Mouse (Mus musculus) stomach, postnatal 0 days (tissue): Measurements from ENCODE around the gene Yipf1.

Source experiments
- CTCF ChIP-seq: IDR thresholded peaks from 2 replicates; pipeline ENCODE4 v1.5.1; 2016; ENCODE audit warnings: antibody characterized with exemption, low read depth, mild to moderate bottlenecking, moderate library complexity
- EP300 ChIP-seq: optimal IDR thresholded peaks from 2 replicates; pipeline ENCODE3; 2016; ENCODE audit warnings: antibody characterized with exemption

GRCm38 (mm10) chr4:107318646-107319045, 4.5 kb downstream of the Yipf1 start:
- TF ChIP-seq CTCF (no peak), EP300 (no peak)
